Mouse (Mus musculus): ENCODE data around the gene Spsb1. TPM values are rescaled to one million over a fixed set of nuclear protein-coding genes. Genes with fewer than 3 reads are reported as not detected.

Gene Spsb1
- polyA plus RNA-seq, 1 experiment from 2014 or later = 0.97 TPM

DNA sequence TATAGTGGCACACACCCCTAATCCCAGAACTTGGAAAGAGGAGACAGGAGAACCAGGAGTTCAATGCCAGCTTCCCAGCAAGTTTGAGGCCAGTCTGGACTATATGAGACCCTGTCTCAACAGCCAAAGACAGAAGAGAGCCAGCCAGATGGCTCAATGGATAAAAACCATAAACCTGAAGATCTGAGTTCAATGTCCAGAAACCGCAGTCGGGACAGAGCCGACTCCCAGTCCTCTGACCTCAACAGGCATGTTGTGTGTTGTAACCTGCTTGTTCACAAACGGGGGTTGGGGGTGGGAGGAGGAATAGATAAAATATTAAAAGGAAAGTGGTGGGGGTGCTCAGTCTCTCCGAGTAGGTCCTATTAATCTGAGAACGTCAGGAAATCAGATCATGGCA lies 10.4 kb upstream of the Spsb1 start:
- H3K9me3 ChIP-seq (replicated peaks) = no peaks in the 10 kb centered on the region
- no peak overlapping the region for H3K4me3 ChIP-seq (replicated peaks)
- DNase-seq (no peak), ATAC-seq (ENCODE audit: low read depth) (no peak)
- no peaks in the 10 kb centered on the region for H3K36me3 ChIP-seq
- H3K9ac ChIP-seq = no peak overlapping the region
- H3K4me2 ChIP-seq = no peak overlapping the region
- peaks cover 6% of the 10 kb centered on the region; the same call in 1 of the 2 replicates for H3K27me3 ChIP-seq
- WGBS (ENCODE audit: insufficient replicate concordance) = 57% methylated on average over 6 of the region's 6 CpGs
- H3K4me1 ChIP-seq (replicated peaks) = no peaks in the 10 kb centered on the region
- H3K27ac ChIP-seq = no peak overlapping the region

GRCm38 (mm10) chr4:149964770-149965169 lies 9.9 kb upstream of the Spsb1 start:
- Histone ChIP-seq H3K4me2 (no peak overlapping the region), H3K9ac (no peak overlapping the region), H3K36me3 (no peaks in the 10 kb centered on the region), H3K4me3 (replicated peaks) (no peak overlapping the region), H3K4me1 (replicated peaks) (no peaks in the 10 kb centered on the region), H3K9me3 (replicated peaks) (no peaks in the 10 kb centered on the region), H3K27me3 (peaks cover 6% of the 10 kb centered on the region; the same call in 1 of the 2 replicates), H3K27ac (no peak overlapping the region)
- WGBS (ENCODE audit: insufficient replicate concordance) = 47% methylated on average over 3 of the region's 3 CpGs
- no peak for DNase-seq
- no peak for ATAC-seq (ENCODE audit: low read depth)

- Histone ChIP-seq H3K27ac (no peak overlapping the region), H3K9me3 (replicated peaks) (no peaks in the 10 kb centered on the region), H3K9ac (no peak overlapping the region), H3K36me3 (no peaks in the 10 kb centered on the region), H3K27me3 (peaks cover 6% of the 10 kb centered on the region; the same call in 1 of the 2 replicates), H3K4me1 (replicated peaks) (no peaks in the 10 kb centered on the region), H3K4me2 (no peak overlapping the region), H3K4me3 (replicated peaks) (no peak overlapping the region)
- DNase-seq (no peak), ATAC-seq (ENCODE audit: low read depth) (no peak)
- 60% methylated on average over 8 of the region's 8 CpGs for WGBS (ENCODE audit: insufficient replicate concordance)
Measured at GRCm38 (mm10) chr4:149964285-149964684, 9.4 kb upstream of the Spsb1 start.

DNA sequence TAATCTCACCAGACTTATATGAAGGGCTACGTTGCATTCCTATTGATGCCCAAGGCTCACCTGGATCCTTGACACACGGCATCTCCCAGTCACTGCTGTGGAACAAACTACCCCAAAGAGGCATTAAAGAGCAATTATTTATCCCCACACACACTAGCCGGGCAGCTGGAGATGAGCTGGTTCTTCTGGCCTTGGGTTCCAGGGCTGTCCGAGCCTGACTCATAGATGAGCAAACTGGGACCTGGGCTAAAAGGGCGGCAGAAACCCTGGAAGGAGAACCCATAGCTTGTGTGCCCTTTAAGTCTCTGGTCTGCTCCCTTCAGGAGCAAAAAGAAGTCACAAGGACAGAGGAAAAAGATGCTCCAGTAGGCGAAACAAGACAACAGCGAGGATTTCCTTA lies 5.5 kb upstream of the Spsb1 start:
- 64% methylated on average over 7 of the region's 7 CpGs for WGBS (ENCODE audit: insufficient replicate concordance)
- no peak overlapping the region for H3K9ac ChIP-seq
- DNase-seq (no peak), ATAC-seq (ENCODE audit: low read depth) (no peak)
- H3K27me3 ChIP-seq = peaks cover 34% of the 10 kb centered on the region
- no peak overlapping the region for H3K27ac ChIP-seq
- H3K36me3 ChIP-seq = no peaks in the 10 kb centered on the region
- H3K4me1 ChIP-seq (replicated peaks) = peaks cover 3% of the 10 kb centered on the region
- no peak overlapping the region for H3K4me2 ChIP-seq
- H3K4me3 ChIP-seq (replicated peaks) = no peak overlapping the region
- H3K9me3 ChIP-seq (replicated peaks) = no peaks in the 10 kb centered on the region

DNA sequence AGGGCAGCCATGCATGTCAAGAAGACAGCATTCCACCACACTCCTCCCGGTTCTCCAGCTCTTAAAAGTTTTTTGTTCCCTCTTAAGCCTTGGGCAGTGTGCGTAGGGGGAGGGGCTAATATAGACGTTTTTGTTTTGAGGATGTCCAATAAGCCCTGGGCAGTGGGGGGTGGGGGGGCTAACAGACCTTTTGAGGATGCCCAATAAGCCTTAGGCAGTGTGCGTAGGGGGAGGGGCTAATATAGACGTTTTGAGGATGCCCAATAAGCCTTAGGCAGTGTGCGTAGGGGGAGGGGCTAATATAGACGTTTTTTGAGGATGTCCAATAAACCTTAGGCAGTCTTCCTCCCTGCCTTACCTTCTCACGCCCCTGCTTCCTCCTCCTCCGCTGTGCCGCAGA lies 5.0 kb upstream of the Spsb1 start:
- Histone ChIP-seq H3K9ac (no peak overlapping the region), H3K27me3 (peaks cover 40% of the 10 kb centered on the region), H3K36me3 (no peaks in the 10 kb centered on the region), H3K4me3 (replicated peaks) (no peak overlapping the region), H3K27ac (no peak overlapping the region), H3K4me1 (replicated peaks) (peaks cover 9% of the 10 kb centered on the region), H3K4me2 (no peak overlapping the region), H3K9me3 (replicated peaks) (no peaks in the 10 kb centered on the region)
- ATAC-seq (ENCODE audit: low read depth) = no peak
- 38% methylated on average over 10 of the region's 10 CpGs for WGBS (ENCODE audit: insufficient replicate concordance)
- DNase-seq = no peak

GRCm38 (mm10) chr4:149958566-149958965 lies 3.7 kb upstream of the Spsb1 start:
- H3K4me2 ChIP-seq = no peak overlapping the region
- WGBS (ENCODE audit: insufficient replicate concordance) = 5% methylated on average over 5 of the region's 5 CpGs
- peak; percentile 33 for DNase-seq
- ATAC-seq (ENCODE audit: low read depth) = no peak
- no peak overlapping the region for H3K9ac ChIP-seq
- no peaks in the 10 kb centered on the region for H3K36me3 ChIP-seq
- no peaks in the 10 kb centered on the region for H3K9me3 ChIP-seq (replicated peaks)
- no peak overlapping the region for H3K27ac ChIP-seq
- H3K4me1 ChIP-seq (replicated peaks) = peaks cover 21% of the 10 kb centered on the region
- H3K4me3 ChIP-seq (replicated peaks) = no peak overlapping the region
- H3K27me3 ChIP-seq = peaks cover 52% of the 10 kb centered on the region

DNA sequence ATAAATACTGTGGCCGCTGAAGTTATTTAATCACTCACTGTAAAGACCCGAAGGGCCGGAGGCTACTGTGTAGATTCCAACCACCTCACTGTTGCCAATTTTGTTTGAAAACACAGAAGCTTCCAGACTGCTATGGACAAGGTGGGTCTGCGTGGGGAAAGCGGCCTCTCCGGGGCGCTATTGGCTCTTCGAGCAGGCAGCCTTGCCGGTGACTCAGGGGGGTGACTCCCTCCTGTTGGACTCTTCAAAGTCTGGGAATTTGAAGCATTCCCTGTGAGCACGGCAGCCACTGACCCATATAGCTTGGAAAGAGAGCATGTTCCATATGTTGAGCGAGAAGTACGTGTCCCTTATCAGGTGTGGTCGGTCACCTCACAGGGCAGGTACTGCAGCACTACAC lies 1.2 kb upstream of the Spsb1 start:
- 49% methylated on average over 13 of the region's 13 CpGs for WGBS (ENCODE audit: insufficient replicate concordance)
- no peak overlapping the region for H3K4me2 ChIP-seq
- H3K9me3 ChIP-seq (replicated peaks) = no peaks in the 10 kb centered on the region
- H3K27me3 ChIP-seq = peaks cover 76% of the 10 kb centered on the region
- no peak for DNase-seq
- H3K27ac ChIP-seq = no peak overlapping the region
- H3K9ac ChIP-seq = no peak overlapping the region
- peaks cover 21% of the 10 kb centered on the region for H3K4me1 ChIP-seq (replicated peaks)
- ATAC-seq (ENCODE audit: low read depth) = no peak
- H3K4me3 ChIP-seq (replicated peaks) = no peak overlapping the region
- no peaks in the 10 kb centered on the region for H3K36me3 ChIP-seq

GRCm38 (mm10) chr4:149955631-149956030 lies 788 bp upstream of the Spsb1 start:
- 16% methylated on average over 15 of the region's 15 CpGs for WGBS (ENCODE audit: insufficient replicate concordance)
- H3K9ac ChIP-seq = no peak overlapping the region
- H3K4me3 ChIP-seq (replicated peaks) = peak overlapping the region; percentile 32; the same call in 1 of the 2 replicates

DNA sequence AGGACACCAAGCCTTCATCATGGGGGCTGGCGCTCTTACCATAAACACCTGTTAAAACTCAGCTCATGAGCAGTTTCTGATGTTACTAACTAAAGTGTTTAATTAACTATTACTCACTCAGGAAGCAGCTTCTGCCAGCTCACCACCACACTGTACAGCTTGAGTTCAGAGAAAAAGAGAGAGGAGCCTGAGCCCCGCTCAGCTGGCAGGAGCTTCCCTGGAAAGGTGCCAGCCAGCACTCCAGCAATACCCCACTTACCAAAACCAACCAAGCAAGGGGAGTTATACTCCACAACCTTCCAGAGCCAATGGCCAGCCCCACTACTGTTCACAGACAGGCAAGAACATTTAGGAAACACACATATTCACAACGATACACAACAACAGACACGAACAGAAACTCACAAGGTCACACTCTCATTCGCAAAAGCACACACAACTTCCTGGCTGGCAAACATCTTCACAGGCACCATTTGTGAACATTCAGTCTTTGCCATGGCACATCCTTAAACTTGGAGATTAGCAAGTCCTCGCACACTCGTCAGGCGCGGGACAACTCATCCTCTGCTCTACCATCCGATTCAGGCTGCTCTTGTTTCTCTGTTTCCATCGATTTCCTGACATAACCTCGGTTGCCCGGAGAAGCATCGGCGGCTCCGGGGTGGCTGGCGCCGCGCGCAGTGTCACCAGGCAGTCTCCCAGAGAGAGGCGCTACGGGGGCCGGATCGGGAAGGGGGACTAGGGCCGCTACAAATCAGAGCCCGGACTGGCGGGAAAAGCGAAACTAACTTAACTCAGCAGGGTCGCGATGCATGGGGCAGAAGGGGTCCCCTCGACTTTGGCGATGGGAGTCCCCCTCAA lies 992 bp downstream of the Spsb1 start:
- Histone ChIP-seq H3K4me3 (replicated peaks) (peak overlapping the region; percentile 60), H3K4me2 (peak overlapping the region; percentile 85), H3K9ac (peak overlapping the region; percentile 44), H3K27ac (no peak overlapping the region), H3K4me1 (replicated peaks) (peaks cover 21% of the 10 kb centered on the region), H3K36me3 (no peaks in the 10 kb centered on the region), H3K27me3 (peaks cover 83% of the 10 kb centered on the region), H3K9me3 (replicated peaks) (no peaks in the 10 kb centered on the region)
- DNase-seq = no peak
- WGBS (ENCODE audit: insufficient replicate concordance) = 6% methylated on average over 32 of the region's 32 CpGs
- no peak for ATAC-seq (ENCODE audit: low read depth)

More at GRCm38 (mm10) chr4:149955631-149956030, 788 bp upstream of the Spsb1 start:
- H3K27me3 ChIP-seq = peaks cover 75% of the 10 kb centered on the region
- H3K27ac ChIP-seq = no peak overlapping the region
- H3K36me3 ChIP-seq = no peaks in the 10 kb centered on the region
- H3K4me1 ChIP-seq (replicated peaks) = peaks cover 21% of the 10 kb centered on the region
- no peaks in the 10 kb centered on the region for H3K9me3 ChIP-seq (replicated peaks)
- no peak for ATAC-seq (ENCODE audit: low read depth)
- no peak for DNase-seq
- peak overlapping the region; percentile 85 for H3K4me2 ChIP-seq

DNA sequence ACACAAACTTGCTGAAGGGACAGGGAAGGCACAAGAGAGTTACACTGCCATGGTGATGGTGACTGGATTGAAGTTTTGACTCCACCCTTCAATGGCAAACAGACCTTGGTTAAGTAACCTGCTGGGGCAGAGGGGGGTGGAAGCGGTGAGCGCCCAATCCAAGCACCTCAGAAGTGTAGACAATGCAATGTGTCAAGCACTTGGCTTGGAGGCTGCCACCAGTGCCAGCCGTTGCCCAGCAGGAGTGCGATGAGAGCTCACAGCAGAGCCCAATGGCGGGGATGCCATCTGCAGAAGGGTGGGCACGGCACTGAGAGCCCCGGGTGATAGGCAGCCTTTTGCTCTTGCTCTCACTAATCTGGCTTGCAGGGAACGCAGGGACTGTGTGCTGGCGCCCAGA lies 2.6 kb downstream of the Spsb1 start:
- no peak overlapping the region for H3K27ac ChIP-seq
- peaks cover 88% of the 10 kb centered on the region for H3K27me3 ChIP-seq

DNA sequence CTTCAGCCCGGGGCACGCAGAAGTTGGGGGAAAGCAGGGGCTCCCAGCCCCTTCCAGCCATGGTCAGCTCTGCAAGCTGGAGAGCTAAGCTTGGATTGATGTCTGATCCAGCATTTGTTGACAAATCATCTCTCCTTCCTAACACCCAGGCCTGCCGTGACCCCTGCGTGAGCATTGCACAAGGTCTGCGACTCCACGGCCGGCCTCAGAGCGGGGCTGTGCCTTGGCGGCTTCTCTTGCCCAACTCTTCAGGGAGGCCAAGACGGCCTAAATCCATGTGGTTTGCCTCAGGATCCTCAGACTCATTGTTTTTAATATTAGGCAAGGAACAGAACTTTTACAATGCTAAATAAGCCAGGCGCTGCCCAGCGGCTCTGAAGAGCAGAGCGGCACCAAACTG lies 3.6 kb downstream of the Spsb1 start:
- peaks cover 88% of the 10 kb centered on the region for H3K27me3 ChIP-seq
- ATAC-seq (ENCODE audit: low read depth) (no peak), DNase-seq (no peak)
- H3K4me2 ChIP-seq = no peak overlapping the region
- WGBS (ENCODE audit: insufficient replicate concordance) = 70% methylated on average over 13 of the region's 13 CpGs
- no peak overlapping the region for H3K9ac ChIP-seq
- peaks cover 21% of the 10 kb centered on the region for H3K4me1 ChIP-seq (replicated peaks)
- no peaks in the 10 kb centered on the region for H3K36me3 ChIP-seq
- no peak overlapping the region for H3K27ac ChIP-seq
- H3K4me3 ChIP-seq (replicated peaks) = no peak overlapping the region
- no peaks in the 10 kb centered on the region for H3K9me3 ChIP-seq (replicated peaks)

More for the DNA sequence above, 2.6 kb downstream of the Spsb1 start:
- DNase-seq (no peak), ATAC-seq (ENCODE audit: low read depth) (no peak)
- no peaks in the 10 kb centered on the region for H3K36me3 ChIP-seq
- WGBS (ENCODE audit: insufficient replicate concordance) = 74% methylated on average over 9 of the region's 9 CpGs
- peaks cover 21% of the 10 kb centered on the region for H3K4me1 ChIP-seq (replicated peaks)
- H3K9me3 ChIP-seq (replicated peaks) = no peaks in the 10 kb centered on the region
- H3K4me3 ChIP-seq (replicated peaks) = no peak overlapping the region
- H3K9ac ChIP-seq = no peak overlapping the region
- no peak overlapping the region for H3K4me2 ChIP-seq

DNA sequence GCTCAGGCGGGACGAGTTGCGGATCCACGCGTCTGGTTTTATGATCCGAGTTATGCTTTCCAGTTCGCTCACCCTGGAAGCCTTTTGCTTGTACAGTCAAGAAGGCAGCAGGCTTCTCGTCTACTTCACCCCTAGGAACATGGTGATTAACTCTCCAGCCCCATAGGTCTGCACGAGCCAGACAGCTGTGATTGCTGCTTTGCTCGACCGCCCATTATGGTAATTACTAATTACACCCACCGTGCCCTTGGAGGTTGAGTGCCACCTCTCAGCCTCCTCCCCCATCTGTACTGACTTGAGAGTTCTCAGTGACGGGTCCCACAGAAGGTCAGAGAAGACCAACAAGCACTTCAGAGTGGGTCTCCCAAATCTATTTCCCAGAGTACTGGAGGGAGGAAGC lies 5.2 kb downstream of the Spsb1 start:
- H3K4me2 ChIP-seq = no peak overlapping the region
- no peak overlapping the region for H3K9ac ChIP-seq
- no peak overlapping the region for H3K4me3 ChIP-seq (replicated peaks)
- ATAC-seq (ENCODE audit: low read depth) = no peak
- no peak for DNase-seq
- peaks cover 12% of the 10 kb centered on the region; the same call in 1 of the 2 replicates for H3K4me1 ChIP-seq (replicated peaks)
- H3K27ac ChIP-seq = no peak overlapping the region
- 73% methylated on average over 13 of the region's 13 CpGs for WGBS (ENCODE audit: insufficient replicate concordance)
- H3K36me3 ChIP-seq = no peaks in the 10 kb centered on the region
- H3K9me3 ChIP-seq (replicated peaks) = no peaks in the 10 kb centered on the region
- H3K27me3 ChIP-seq = peaks cover 86% of the 10 kb centered on the region

Data from liver, embryonic 13.5 days (tissue).